Mouse (Mus musculus): Measurements from ENCODE around the gene Tead1. TPM values are rescaled to one million over a fixed set of nuclear protein-coding genes. Genes with fewer than 3 reads are reported as not detected.

Gene Tead1
- polyA plus RNA-seq, 1 experiment, result 18.8 TPM

DNA sequence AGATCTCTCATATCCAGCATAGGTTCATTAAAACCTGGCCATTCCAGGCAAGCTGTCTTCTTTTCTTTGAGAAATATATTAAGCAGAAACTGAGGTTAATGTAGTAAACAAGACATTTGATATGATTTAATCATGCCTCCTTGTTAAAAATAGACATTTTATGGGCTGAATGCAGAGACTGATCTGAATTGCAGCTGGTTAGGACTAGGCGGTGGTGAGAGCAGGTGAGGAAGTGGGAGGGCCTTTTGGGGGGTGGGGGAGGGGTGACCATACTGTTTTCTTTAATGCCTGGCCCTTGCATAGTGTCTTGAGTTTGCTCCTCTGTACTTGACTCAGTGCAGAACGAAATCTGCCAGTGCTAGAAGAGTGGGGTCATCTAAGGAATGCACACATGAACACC is 111.2 kb downstream of the Tead1 start:
- peaks cover 80% of the 10 kb centered on the region for H3K79me2 ChIP-seq (ENCODE audit: control insufficient read depth, insufficient read depth)
- H3K4me3 ChIP-seq, result no peak overlapping the region
- no peak overlapping the region for H3ac ChIP-seq (ENCODE audit: control insufficient read depth, insufficient read length)
- H3K4me2 ChIP-seq (ENCODE audit: low read depth), result peak overlapping the region; percentile 42
- no peaks in the 10 kb centered on the region for H3K27me3 ChIP-seq (ENCODE audit: control insufficient read depth, insufficient read depth, insufficient read length)
- no peaks in the 10 kb centered on the region for H3K36me3 ChIP-seq (ENCODE audit: control insufficient read depth, insufficient read depth)
- TF ChIP-seq MYOG (IDR thresholded peaks at IDR 0.05; ENCODE audit: control insufficient read depth in 1 of 3, insufficient read depth in 1 of 3, insufficient read length in 2 of 3, low read depth in 2 of 3), result peak in 2 of 3 experiments; percentile 58 to 76
- no peak for TF ChIP-seq USF1 (IDR thresholded peaks at IDR 0.05; ENCODE audit: low read depth)
- TF ChIP-seq POLR2A (IDR thresholded peaks at IDR 0.05; ENCODE audit: insufficient read length, low read depth), result no peak
- peak; percentile 47 to 89 (median 71) for TF ChIP-seq MYOD1 (IDR thresholded peaks at IDR 0.05; ENCODE audit: control insufficient read depth in 1 of 3, insufficient read length in 2 of 3, low read depth in 2 of 3)
- no peak for TF ChIP-seq POLR2AphosphoS2 (IDR thresholded peaks at IDR 0.05; ENCODE audit: insufficient read length, low read depth)
- no peak for TF ChIP-seq REST (IDR thresholded peaks at IDR 0.05; ENCODE audit: insufficient read depth, insufficient read length)
- no peak for TF ChIP-seq TCF3 (IDR thresholded peaks at IDR 0.05; ENCODE audit: insufficient read length, low read depth)
- TF ChIP-seq TCF12 (IDR thresholded peaks at IDR 0.05; ENCODE audit: insufficient read depth, poor library complexity, severe bottlenecking), result peak; percentile 77

- no peak overlapping the region for H3K4me2 ChIP-seq (ENCODE audit: low read depth)
- no peak overlapping the region for H3ac ChIP-seq (ENCODE audit: control insufficient read depth, insufficient read length)
- peaks cover 79% of the 10 kb centered on the region for H3K79me2 ChIP-seq (ENCODE audit: control insufficient read depth, insufficient read depth)
- TF ChIP-seq POLR2AphosphoS2 (IDR thresholded peaks at IDR 0.05; ENCODE audit: insufficient read length, low read depth) (no peak), MYOD1 (IDR thresholded peaks at IDR 0.05; ENCODE audit: control insufficient read depth in 1 of 3, insufficient read length in 2 of 3, low read depth in 2 of 3) (no peak), MAX (IDR thresholded peaks at IDR 0.05; ENCODE audit: low read depth) (no peak), TCF12 (IDR thresholded peaks at IDR 0.05; ENCODE audit: insufficient read depth, poor library complexity, severe bottlenecking) (no peak), POLR2A (IDR thresholded peaks at IDR 0.05; ENCODE audit: insufficient read length, low read depth) (no peak), TCF3 (IDR thresholded peaks at IDR 0.05; ENCODE audit: insufficient read length, low read depth) (no peak), E2F4 (IDR thresholded peaks at IDR 0.05; ENCODE audit: insufficient read depth) (no peak), USF1 (IDR thresholded peaks at IDR 0.05; ENCODE audit: low read depth) (no peak), REST (IDR thresholded peaks at IDR 0.05; ENCODE audit: insufficient read depth, insufficient read length) (no peak), SRF (IDR thresholded peaks at IDR 0.05; ENCODE audit: control insufficient read depth, insufficient read length, low read depth) (no peak), CEBPB (IDR thresholded peaks at IDR 0.05; ENCODE audit: insufficient read depth, poor library complexity, severe bottlenecking) (no peak), MYOG (IDR thresholded peaks at IDR 0.05; ENCODE audit: control insufficient read depth in 1 of 3, insufficient read depth in 1 of 3, insufficient read length in 2 of 3, low read depth in 2 of 3) (no peak)
- H3K27me3 ChIP-seq (ENCODE audit: control insufficient read depth, insufficient read depth, insufficient read length), result no peaks in the 10 kb centered on the region
- no peaks in the 10 kb centered on the region for H3K36me3 ChIP-seq (ENCODE audit: control insufficient read depth, insufficient read depth)
- H3K4me3 ChIP-seq, result no peak overlapping the region
Measured at GRCm38 (mm10) chr7:112792679-112793078, 113.6 kb downstream of the Tead1 start.

- Histone ChIP-seq H3K27me3 (ENCODE audit: control insufficient read depth, insufficient read depth, insufficient read length) (no peaks in the 10 kb centered on the region), H3K79me2 (ENCODE audit: control insufficient read depth, insufficient read depth) (peaks cover 73% of the 10 kb centered on the region), H3K4me3 (no peak overlapping the region), H3K4me2 (ENCODE audit: low read depth) (no peak overlapping the region), H3K36me3 (ENCODE audit: control insufficient read depth, insufficient read depth) (no peaks in the 10 kb centered on the region), H3ac (ENCODE audit: control insufficient read depth, insufficient read length) (no peak overlapping the region)
- TF ChIP-seq CEBPB (IDR thresholded peaks at IDR 0.05; ENCODE audit: insufficient read depth, poor library complexity, severe bottlenecking) (no peak), MYOD1 (IDR thresholded peaks at IDR 0.05; ENCODE audit: control insufficient read depth in 1 of 3, insufficient read length in 2 of 3, low read depth in 2 of 3) (no peak), POLR2A (IDR thresholded peaks at IDR 0.05; ENCODE audit: insufficient read length, low read depth) (no peak)
Measured at GRCm38 (mm10) chr7:112793903-112794302, 114.8 kb downstream of the Tead1 start.

GRCm38 (mm10) chr7:112794481-112794880 is 115.4 kb downstream of the Tead1 start:
- H3ac ChIP-seq (ENCODE audit: control insufficient read depth, insufficient read length), result no peak overlapping the region
- H3K36me3 ChIP-seq (ENCODE audit: control insufficient read depth, insufficient read depth), result no peaks in the 10 kb centered on the region
- H3K27me3 ChIP-seq (ENCODE audit: control insufficient read depth, insufficient read depth, insufficient read length), result no peaks in the 10 kb centered on the region
- no peak overlapping the region for H3K4me3 ChIP-seq
- H3K4me2 ChIP-seq (ENCODE audit: low read depth), result no peak overlapping the region
- no peak for TF ChIP-seq POLR2A (IDR thresholded peaks at IDR 0.05; ENCODE audit: insufficient read length, low read depth)
- no peak for TF ChIP-seq MYOD1 (IDR thresholded peaks at IDR 0.05; ENCODE audit: control insufficient read depth in 1 of 3, insufficient read length in 2 of 3, low read depth in 2 of 3)
- no peak for TF ChIP-seq USF1 (IDR thresholded peaks at IDR 0.05; ENCODE audit: low read depth)
- no peak for TF ChIP-seq E2F4 (IDR thresholded peaks at IDR 0.05; ENCODE audit: insufficient read depth)
- no peak for TF ChIP-seq POLR2AphosphoS2 (IDR thresholded peaks at IDR 0.05; ENCODE audit: insufficient read length, low read depth)
- no peak for TF ChIP-seq REST (IDR thresholded peaks at IDR 0.05; ENCODE audit: insufficient read depth, insufficient read length)
- TF ChIP-seq TCF3 (IDR thresholded peaks at IDR 0.05; ENCODE audit: insufficient read length, low read depth), result no peak
- TF ChIP-seq MYOG (IDR thresholded peaks at IDR 0.05; ENCODE audit: control insufficient read depth in 1 of 3, insufficient read depth in 1 of 3, insufficient read length in 2 of 3, low read depth in 2 of 3), result no peak
- TF ChIP-seq TCF12 (IDR thresholded peaks at IDR 0.05; ENCODE audit: insufficient read depth, poor library complexity, severe bottlenecking), result no peak
- TF ChIP-seq MAX (IDR thresholded peaks at IDR 0.05; ENCODE audit: low read depth), result no peak
- no peak for TF ChIP-seq CEBPB (IDR thresholded peaks at IDR 0.05; ENCODE audit: insufficient read depth, poor library complexity, severe bottlenecking)
- TF ChIP-seq SRF (IDR thresholded peaks at IDR 0.05; ENCODE audit: control insufficient read depth, insufficient read length, low read depth), result no peak
- H3K79me2 ChIP-seq (ENCODE audit: control insufficient read depth, insufficient read depth), result peaks cover 73% of the 10 kb centered on the region

Data from myocyte (in vitro differentiated cells).